Mouse (Mus musculus) cerebellum, postnatal 14 days (tissue): ENCODE results near the gene Galnt7.

Experiments
- DNase-seq, 2 experiments: peaks; one replicate each; pipeline ENCODE4 v3.0.0; 2021; ENCODE audit warnings: mixed read lengths in 2 of 2

Gene Galnt7

GRCm38 (mm10) chr8:57652456-57653055 is at the start of gene Galnt7:
TSS of gene Galnt7 (minus strand) at chr8:57653032.
- DNase-seq, result peak; percentile 80

- DNase-seq, result no peak
Measured at GRCm38 (mm10) chr8:57688633-57689032, 35.8 kb upstream of the Galnt7 start.

GRCm38 (mm10) chr8:57685803-57686202 is 33.0 kb upstream of the Galnt7 start:
- DNase-seq, result no peak

- no peak for DNase-seq
Measured at GRCm38 (mm10) chr8:57680044-57680443, 27.2 kb upstream of the Galnt7 start.

GRCm38 (mm10) chr8:57664121-57664520 is 11.3 kb upstream of the Galnt7 start:
- no peak for DNase-seq

GRCm38 (mm10) chr8:57660019-57660418 is 7.2 kb upstream of the Galnt7 start:
- no peak for DNase-seq

- no peak for DNase-seq
Measured at GRCm38 (mm10) chr8:57656446-57656845, 3.6 kb upstream of the Galnt7 start.

- DNase-seq, result no peak
Measured at GRCm38 (mm10) chr8:57654146-57654545, 1.3 kb upstream of the Galnt7 start.

- DNase-seq, result no peak
Measured at GRCm38 (mm10) chr8:57653768-57654125, 915 bp upstream of the Galnt7 start.

- peak; percentile 59 to 73 for DNase-seq
Measured at GRCm38 (mm10) chr8:57653056-57653767, 380 bp upstream of the Galnt7 start.

- DNase-seq, result peak; percentile 73 to 79
Measured at GRCm38 (mm10) chr8:57651689-57652455, 960 bp downstream of the Galnt7 start.

- DNase-seq, result no peak
Measured at GRCm38 (mm10) chr8:57651357-57651688, 1.5 kb downstream of the Galnt7 start.

- no peak for DNase-seq
Measured at GRCm38 (mm10) chr8:57650216-57650615, 2.6 kb downstream of the Galnt7 start.

- no peak for DNase-seq
Measured at GRCm38 (mm10) chr8:57647566-57647965, 5.3 kb downstream of the Galnt7 start.

GRCm38 (mm10) chr8:57644281-57644680 is 8.6 kb downstream of the Galnt7 start:
- no peak for DNase-seq

- DNase-seq, result no peak
Measured at GRCm38 (mm10) chr8:57642722-57643121, 10.1 kb downstream of the Galnt7 start.

GRCm38 (mm10) chr8:57638925-57639324 is 13.9 kb downstream of the Galnt7 start:
- DNase-seq, result no peak

- DNase-seq, result peak in 1 of 2 experiments; percentile 41
Measured at GRCm38 (mm10) chr8:57637599-57638280, 15.1 kb downstream of the Galnt7 start.

- DNase-seq, result no peak
Measured at GRCm38 (mm10) chr8:57636698-57637097, 16.1 kb downstream of the Galnt7 start.

- no peak for DNase-seq
Measured at GRCm38 (mm10) chr8:57636281-57636680, 16.6 kb downstream of the Galnt7 start.

- no peak for DNase-seq
Measured at GRCm38 (mm10) chr8:57631780-57632179, 21.1 kb downstream of the Galnt7 start.

- no peak for DNase-seq
Measured at GRCm38 (mm10) chr8:57630148-57630547, 22.7 kb downstream of the Galnt7 start.
